Mouse (Mus musculus): ENCODE results near the gene Col16a1.

DNA sequence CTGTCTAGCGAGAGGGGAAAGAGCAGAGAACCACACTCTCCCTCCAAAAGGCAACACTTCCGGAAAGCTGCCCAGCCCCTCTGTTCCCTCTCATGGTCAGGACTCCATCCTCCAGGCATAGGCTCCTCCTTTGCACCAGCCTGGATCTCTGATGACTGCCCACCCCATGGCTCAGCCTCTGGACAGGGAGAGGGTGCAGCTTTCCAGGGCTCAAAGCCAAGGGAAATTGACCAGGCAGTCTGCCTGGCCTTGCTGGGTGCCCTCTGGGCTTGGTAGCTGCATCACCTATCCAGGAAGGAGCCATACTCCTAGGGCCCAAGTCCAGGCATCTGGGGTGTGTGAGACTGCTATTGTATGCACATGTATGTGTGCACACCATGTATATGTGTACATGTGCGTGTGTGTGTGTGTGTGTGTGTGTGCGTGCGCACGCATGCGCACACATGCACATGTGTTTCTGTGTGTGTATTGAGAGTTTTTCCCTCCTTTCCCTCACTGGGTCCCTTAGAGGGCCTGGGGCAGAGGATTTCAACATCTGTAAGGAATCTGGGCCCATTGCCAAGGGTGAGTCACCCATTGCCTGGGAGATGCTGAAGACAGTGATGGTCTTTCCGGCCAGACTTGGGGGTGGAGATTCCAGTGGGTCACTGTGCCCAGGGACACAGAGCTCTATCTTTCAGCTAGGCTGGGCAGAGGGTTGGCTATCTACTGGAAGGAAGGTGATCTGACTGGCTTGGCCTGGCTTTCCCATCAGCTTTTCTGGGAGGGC, 2.6 kb downstream of the Col16a1 start:
- TF ChIP-seq CTCF (IDR thresholded peaks at IDR 0.05; ENCODE audit: borderline replicate concordance, extremely low read depth, insufficient read depth, insufficient read length), result no peak
- no peak for TF ChIP-seq POLR2A (IDR thresholded peaks at IDR 0.05; ENCODE audit: borderline replicate concordance, extremely low read depth, insufficient read depth, insufficient read length, poor library complexity, severe bottlenecking)
